Mouse (Mus musculus): Measurements from ENCODE around the gene Tmem107.

Tmem107 gene

GRCm38 (mm10) chr11:69059357-69059974 is 11.1 kb upstream of the Tmem107 start, which contains the start of gene Borcs6:
Gene Borcs6, plus strand, starts transcription at chr11:69059717.
- DNase-seq (ENCODE audit: low spot score), result peak; percentile 98

GRCm38 (mm10) chr11:69059975-69060411 is 10.6 kb upstream of the Tmem107 start:
- DNase-seq (ENCODE audit: low spot score), result no peak

GRCm38 (mm10) chr11:69060448-69061254 is 10.0 kb upstream of the Tmem107 start:
- peak; percentile 40 for DNase-seq (ENCODE audit: low spot score)

- DNase-seq (ENCODE audit: low spot score), result no peak
Observed at GRCm38 (mm10) chr11:69061255-69061912, 9.2 kb upstream of the Tmem107 start.

GRCm38 (mm10) chr11:69062194-69062760 is 8.3 kb upstream of the Tmem107 start:
- DNase-seq (ENCODE audit: low spot score), result peak; percentile 78

- DNase-seq (ENCODE audit: low spot score), result peak; percentile 97
Observed at GRCm38 (mm10) chr11:69062761-69063224, 7.8 kb upstream of the Tmem107 start.

GRCm38 (mm10) chr11:69063413-69064201 is 7.0 kb upstream of the Tmem107 start:
- peak; percentile 82 for DNase-seq (ENCODE audit: low spot score)

GRCm38 (mm10) chr11:69064259-69065133 is 6.1 kb upstream of the Tmem107 start:
- DNase-seq (ENCODE audit: low spot score), result no peak

GRCm38 (mm10) chr11:69065394-69065925 is 5.1 kb upstream of the Tmem107 start:
- no peak for DNase-seq (ENCODE audit: low spot score)

- no peak for DNase-seq (ENCODE audit: low spot score)
Observed at GRCm38 (mm10) chr11:69066163-69066861, 4.3 kb upstream of the Tmem107 start.

- peak; percentile 92 for DNase-seq (ENCODE audit: low spot score)
Observed at GRCm38 (mm10) chr11:69066956-69067355, 3.6 kb upstream of the Tmem107 start.

- DNase-seq (ENCODE audit: low spot score), result peak; percentile 39
Observed at GRCm38 (mm10) chr11:69067601-69068000, 3.0 kb upstream of the Tmem107 start.

GRCm38 (mm10) chr11:69070093-69070492 is 513 bp upstream of the Tmem107 start:
- DNase-seq (ENCODE audit: low spot score), result no peak

GRCm38 (mm10) chr11:69071262-69071661 is 656 bp downstream of the Tmem107 start:
- DNase-seq (ENCODE audit: low spot score), result no peak

GRCm38 (mm10) chr11:69072234-69072633 is 1.6 kb downstream of the Tmem107 start:
- DNase-seq (ENCODE audit: low spot score), result no peak

- DNase-seq (ENCODE audit: low spot score), result no peak
Observed at GRCm38 (mm10) chr11:69072666-69073064, 2.1 kb downstream of the Tmem107 start.

- peak; percentile 97 for DNase-seq (ENCODE audit: low spot score)
Observed at GRCm38 (mm10) chr11:69073065-69073888, 2.7 kb downstream of the Tmem107 start.

GRCm38 (mm10) chr11:69073951-69074775 is 3.6 kb downstream of the Tmem107 start:
- peak; percentile 64 for DNase-seq (ENCODE audit: low spot score)
